Mouse (Mus musculus) intestine, postnatal 0 days (tissue): ENCODE measurements around the gene Htra3. TPM values are rescaled to one million over a fixed set of nuclear protein-coding genes. Genes with fewer than 3 reads are reported as not detected.

ENCODE experiments used
- ATAC-seq: fragments of 200-750 bp; cut with Nextera tagmentation; 2 replicates; pipeline ENCODE4 v1.8.0; 2017; ENCODE audit warnings: mild to moderate bottlenecking, moderate TSS enrichment, moderate library complexity
- H3K27ac ChIP-seq: fragments of 300-500 bp; sonication (generic); 2 replicates; pipeline ENCODE4 v1.5.1; 2014; ENCODE audit warnings: mild to moderate bottlenecking, low read depth, low read length, moderate library complexity
- H3K27me3 ChIP-seq: fragments of 300-500 bp; sonication (generic); replicated peaks from 2 replicates; pipeline ENCODE4 v1.6.1; 2014; ENCODE audit warnings: low read length, mixed read lengths; ENCODE audit not compliant: control insufficient read depth, insufficient read depth
- H3K36me3 ChIP-seq: fragments of 300-500 bp; sonication (generic); 2 replicates; pipeline ENCODE4 v1.6.1; 2014; ENCODE audit warnings: mild to moderate bottlenecking, moderate library complexity; ENCODE audit not compliant: control insufficient read depth, insufficient read depth
- H3K4me1 ChIP-seq: fragments of 300-500 bp; sonication (generic); replicated peaks from 2 replicates; pipeline ENCODE4 v1.6.1; 2014; ENCODE audit warnings: antibody characterized with exemption, low read length, mixed read lengths; ENCODE audit not compliant: control insufficient read depth, insufficient read depth
- H3K4me2 ChIP-seq: fragments of 300-500 bp; sonication (generic); replicated peaks from 2 replicates; pipeline ENCODE4 v1.6.1; 2014; ENCODE audit warnings: low read depth, mild to moderate bottlenecking, moderate library complexity
- H3K4me3 ChIP-seq: fragments of 300-500 bp; sonication (generic); 2 replicates; pipeline ENCODE4 v1.5.1; 2014; ENCODE audit warnings: low read depth, low read length
- H3K9ac ChIP-seq: fragments of 300-500 bp; sonication (generic); 2 replicates; pipeline ENCODE4 v1.6.1; 2014; ENCODE audit warnings: mild to moderate bottlenecking, low read depth, low read length
- H3K9me3 ChIP-seq: fragments of 300-500 bp; sonication (generic); 2 replicates; pipeline ENCODE4 v1.6.1; 2016; ENCODE audit warnings: mixed run types; ENCODE audit not compliant: control insufficient read depth
- CTCF ChIP-seq: sonication (generic); IDR thresholded peaks from 2 replicates; pipeline ENCODE4 v1.5.1; 2016; ENCODE audit warnings: low read depth, mild to moderate bottlenecking, control low read depth, antibody characterized with exemption, moderate library complexity
- WGBS: fragments of 180-500 bp; shearing (Covaris S2); extraction: QIAGEN DNeasy Blood & Tissue Kit; methylation state at CpG from one replicate; pipeline ENCODE4 v1.1.7; 2014; 5-methylcytosine and 5-hydroxymethylcytosine counted together
- polyA plus RNA-seq: library from polyadenylated mRNA; unstranded; fragments of >200 nt; fragmentation: Nextera tagmentation; extraction: Ambion mirVana; gene quantifications from 2 replicates; pipeline ENCODE4 v1.2.1, GENCODE M21; 2015

The Htra3 gene
- polyA plus RNA-seq, 1 experiment from 2014 or later = 25.5 TPM

GRCm38 (mm10) chr5:35623831-35624230 is 55.8 kb downstream of the Htra3 start:
- no peaks in the 10 kb centered on the region for H3K4me1 ChIP-seq
- no peaks in the 10 kb centered on the region for H3K9me3 ChIP-seq
- H3K27me3 ChIP-seq = no peaks in the 10 kb centered on the region
- no peak overlapping the region for H3K9ac ChIP-seq
- no peak for TF ChIP-seq CTCF
- H3K36me3 ChIP-seq = no peaks in the 10 kb centered on the region
- ATAC-seq = no peak
- no peak overlapping the region for H3K4me3 ChIP-seq
- H3K27ac ChIP-seq = no peak overlapping the region
- H3K4me2 ChIP-seq = no peak overlapping the region

DNA sequence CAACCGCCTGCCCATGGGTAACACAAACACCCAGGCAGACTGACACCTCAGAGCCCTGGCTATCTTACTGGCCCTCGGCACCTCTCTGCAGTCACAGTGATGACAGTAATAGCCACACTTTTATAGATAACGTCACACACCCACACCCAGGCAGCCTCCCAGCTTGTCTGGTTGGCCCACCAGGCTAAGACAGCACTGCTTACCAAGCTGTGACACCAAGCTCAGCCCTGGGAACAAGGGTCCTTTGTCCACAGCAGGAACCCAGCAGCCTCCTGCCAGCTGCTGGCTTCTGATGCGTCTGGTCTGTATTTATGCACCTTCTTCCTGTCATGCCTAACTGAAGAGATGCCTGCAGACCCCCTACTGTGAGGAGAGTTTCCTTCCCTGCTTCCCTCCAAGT is 58.5 kb downstream of the Htra3 start:
- 30% methylated on average over 4 of the region's 4 CpGs for WGBS
- Histone ChIP-seq H3K9me3 (no peaks in the 10 kb centered on the region), H3K4me3 (no peak overlapping the region), H3K9ac (no peak overlapping the region), H3K27me3 (no peaks in the 10 kb centered on the region), H3K4me2 (no peak overlapping the region), H3K36me3 (no peaks in the 10 kb centered on the region; the same call in 1 of the 2 replicates), H3K27ac (no peak overlapping the region), H3K4me1 (no peaks in the 10 kb centered on the region)
- no peak for ATAC-seq
- no peak for TF ChIP-seq CTCF

- H3K9me3 ChIP-seq = no peaks in the 10 kb centered on the region
- no peaks in the 10 kb centered on the region for H3K4me1 ChIP-seq
- no peak overlapping the region for H3K9ac ChIP-seq
- ATAC-seq = no peak
- no peak overlapping the region for H3K4me3 ChIP-seq
- no peak for TF ChIP-seq CTCF
- no peak overlapping the region for H3K4me2 ChIP-seq
- no peak overlapping the region for H3K27ac ChIP-seq
- H3K36me3 ChIP-seq = peaks cover 7% of the 10 kb centered on the region; the same call in 1 of the 2 replicates
- H3K27me3 ChIP-seq = no peaks in the 10 kb centered on the region
- WGBS = 50% methylated on average over 5 of the region's 5 CpGs
Observed at GRCm38 (mm10) chr5:35616943-35617342, 62.6 kb downstream of the Htra3 start.

- Histone ChIP-seq H3K27ac (no peak overlapping the region; the same call in 1 of the 2 replicates), H3K27me3 (no peaks in the 10 kb centered on the region), H3K9ac (no peak overlapping the region), H3K4me2 (no peak overlapping the region), H3K9me3 (no peaks in the 10 kb centered on the region), H3K36me3 (peaks cover 28% of the 10 kb centered on the region; the same call in 1 of the 2 replicates), H3K4me1 (0 out of 2 replicates have a peak, but pooled peaks cover 2% of the 10 kb centered on the region), H3K4me3 (no peak overlapping the region)
- TF ChIP-seq CTCF = no peak
- ATAC-seq = no peak
- WGBS = 86% methylated on average over 8 of the region's 8 CpGs
Observed at GRCm38 (mm10) chr5:35612722-35613121, 66.9 kb downstream of the Htra3 start.

GRCm38 (mm10) chr5:35611900-35612299 is 67.7 kb downstream of the Htra3 start:
- no peak for ATAC-seq
- Histone ChIP-seq H3K4me3 (no peak overlapping the region), H3K27ac (no peak overlapping the region), H3K9ac (no peak overlapping the region), H3K4me2 (no peak overlapping the region), H3K36me3 (peaks cover 28% of the 10 kb centered on the region; the same call in 1 of the 2 replicates), H3K9me3 (no peaks in the 10 kb centered on the region), H3K4me1 (0 out of 2 replicates have a peak, but pooled peaks cover 2% of the 10 kb centered on the region), H3K27me3 (no peaks in the 10 kb centered on the region)
- WGBS = 77% methylated on average over 11 of the region's 11 CpGs
- no peak for TF ChIP-seq CTCF

DNA sequence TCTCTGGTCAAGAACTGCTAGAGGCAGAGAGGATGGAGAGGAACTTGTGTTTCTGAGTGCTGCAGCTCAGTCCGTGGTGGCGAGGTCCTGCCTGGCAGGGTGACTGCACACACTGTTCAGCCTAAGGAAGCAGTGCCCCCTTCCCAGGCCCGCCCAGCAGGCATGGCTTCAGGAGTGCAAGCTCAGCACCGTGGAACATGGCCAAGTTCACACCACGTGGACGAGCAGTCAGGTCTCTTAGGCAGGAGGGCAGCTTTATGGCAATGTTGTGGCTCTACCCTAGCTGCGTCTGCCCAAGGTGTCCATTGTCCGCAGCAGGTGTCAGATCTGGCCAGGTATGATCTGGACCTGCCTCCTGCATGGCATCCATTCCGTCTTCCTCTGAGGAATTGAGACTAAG is 68.4 kb downstream of the Htra3 start:
- H3K27ac ChIP-seq = no peak overlapping the region
- H3K4me2 ChIP-seq = no peak overlapping the region
- H3K4me1 ChIP-seq = 0 out of 2 replicates have a peak, but pooled peaks cover 2% of the 10 kb centered on the region
- no peaks in the 10 kb centered on the region for H3K9me3 ChIP-seq
- no peak overlapping the region for H3K9ac ChIP-seq
- H3K36me3 ChIP-seq = peaks cover 29% of the 10 kb centered on the region; the same call in 1 of the 2 replicates
- H3K4me3 ChIP-seq = no peak overlapping the region
- WGBS = 86% methylated on average over 9 of the region's 9 CpGs
- no peak for ATAC-seq
- H3K27me3 ChIP-seq = no peaks in the 10 kb centered on the region
- TF ChIP-seq CTCF = no peak

GRCm38 (mm10) chr5:35610381-35610780 is 69.2 kb downstream of the Htra3 start:
- H3K4me1 ChIP-seq = 0 out of 2 replicates have a peak, but pooled peaks cover 2% of the 10 kb centered on the region
- no peak overlapping the region for H3K27ac ChIP-seq
- 93% methylated on average over 7 of the region's 7 CpGs for WGBS
- H3K4me3 ChIP-seq = no peak overlapping the region
- H3K36me3 ChIP-seq = peaks cover 36% of the 10 kb centered on the region
- ATAC-seq = no peak
- no peak overlapping the region for H3K9ac ChIP-seq
- no peak overlapping the region for H3K4me2 ChIP-seq
- H3K9me3 ChIP-seq = no peaks in the 10 kb centered on the region
- H3K27me3 ChIP-seq = no peaks in the 10 kb centered on the region
- no peak for TF ChIP-seq CTCF
